Mouse (Mus musculus) CH12.LX (cell line): Measurements from ENCODE around the gene Ifngr2. TPM values are rescaled to one million over a fixed set of nuclear protein-coding genes. Genes with fewer than 3 reads are reported as not detected.

Experiments
- DNase-seq: peaks from one replicate; pipeline ENCODE4 v3.0.0-alpha.2; 2013; ENCODE audit errors: extremely low read depth
- H3K27ac ChIP-seq: 2 replicates; pipeline ENCODE4 v1.5.1; 2012; ENCODE audit warnings: low read depth, mild to moderate bottlenecking, control low read depth, moderate library complexity; ENCODE audit not compliant: insufficient read depth
- H3K27me3 ChIP-seq: replicated peaks from 2 replicates; pipeline ENCODE3; 2012; ENCODE audit warnings: inconsistent platforms
- H3K36me3 ChIP-seq, 2 experiments: replicated peaks in 1 of 2; 2 replicates each; pipeline versions ENCODE3 to v1.6.1; 2012; ENCODE audit warnings: inconsistent platforms in 1 of 2, low read length in 1 of 2, mild to moderate bottlenecking in 1 of 2, mixed read lengths in 1 of 2, moderate library complexity in 1 of 2; ENCODE audit not compliant: control insufficient read depth in 1 of 2, insufficient read depth in 1 of 2
- H3K4me1 ChIP-seq, 2 experiments: 2 replicates each; pipeline ENCODE4 v1.6.1; 2012; ENCODE audit warnings: inconsistent platforms in 1 of 2, moderate library complexity in 1 of 2; ENCODE audit not compliant: insufficient read depth in 2 of 2, control insufficient read depth in 1 of 2
- H3K4me2 ChIP-seq: 2 replicates; pipeline ENCODE4 v1.6.1; 2012; ENCODE audit warnings: low read depth, mild to moderate bottlenecking, control low read depth; ENCODE audit not compliant: poor library complexity, insufficient read depth, severe bottlenecking
- H3K4me3 ChIP-seq, 3 experiments: fragments of 150-350 bp in 1 of 3; sonication (generic) in 1 of 3; replicated peaks in 1 of 3; 2 replicates each; pipeline versions ENCODE3 to v1.5.1; 2011 to 2012; ENCODE audit warnings: low read depth in 2 of 3, low read length in 2 of 3, mild to moderate bottlenecking in 2 of 3, moderate library complexity in 2 of 3, control low read depth in 1 of 3, improper control_type of control experiment in 1 of 3, inconsistent platforms in 1 of 3, mixed read lengths in 1 of 3; ENCODE audit not compliant: poor library complexity in 1 of 3
- H3K79me2 ChIP-seq: replicated peaks from 2 replicates; pipeline ENCODE4 v1.6.1; 2012; ENCODE audit warnings: mild to moderate bottlenecking, moderate library complexity; ENCODE audit not compliant: control insufficient read depth, poor library complexity, insufficient read depth, severe bottlenecking; ENCODE audit errors: extremely low read depth
- H3K9ac ChIP-seq: 2 replicates; pipeline ENCODE4 v1.6.1; 2012; ENCODE audit warnings: low read depth, mild to moderate bottlenecking, control low read depth, moderate library complexity; ENCODE audit not compliant: insufficient read depth
- H3K9me3 ChIP-seq: replicated peaks from 2 replicates; pipeline ENCODE3; 2012; ENCODE audit warnings: low read length, inconsistent platforms, mixed read lengths
- BHLHE40 ChIP-seq: IDR thresholded peaks from 2 replicates; pipeline ENCODE4 v1.6.1; 2011; ENCODE audit warnings: mild to moderate bottlenecking, low read depth, low read length, improper control_type of control experiment
- CHD1 ChIP-seq: IDR thresholded peaks from 2 replicates; pipeline ENCODE4 v1.6.1; 2012; ENCODE audit warnings: low read depth, low read length, improper control_type of control experiment, inconsistent platforms
- CHD2 ChIP-seq: IDR thresholded peaks from 2 replicates; pipeline ENCODE4 v1.6.1; 2011; ENCODE audit warnings: low read length, improper control_type of control experiment
- CTCF ChIP-seq, 2 experiments: IDR thresholded peaks in 1 of 2; conservative IDR thresholded peaks in 1 of 2; 2 replicates each; pipeline ENCODE4 v1.5.1; 2011 to 2012; ENCODE audit warnings: low read depth in 2 of 2, low read length in 2 of 2, improper control_type of control experiment in 1 of 2, inconsistent platforms in 1 of 2, mild to moderate bottlenecking in 1 of 2, moderate library complexity in 1 of 2
- E2F4 ChIP-seq: IDR thresholded peaks from 2 replicates; pipeline ENCODE4 v1.6.1; 2011; ENCODE audit warnings: low read depth, low read length, improper control_type of control experiment; ENCODE audit not compliant: insufficient replicate concordance
- ELF1 ChIP-seq: IDR thresholded peaks from 2 replicates; pipeline ENCODE4 v1.6.1; 2014; ENCODE audit warnings: low read depth, mild to moderate bottlenecking, inconsistent platforms, low read length, improper control_type of control experiment
- EP300 ChIP-seq: IDR thresholded peaks from 2 replicates; pipeline ENCODE4 v1.6.1; 2011; ENCODE audit warnings: low read length, improper control_type of control experiment
- ETS1 ChIP-seq: conservative IDR thresholded peaks from 2 replicates; pipeline ENCODE4 v1.6.1; 2012; ENCODE audit warnings: low read depth, mild to moderate bottlenecking, inconsistent platforms, low read length, improper control_type of control experiment, moderate library complexity
- GABPA ChIP-seq: IDR thresholded peaks from 2 replicates; pipeline ENCODE4 v1.6.1; 2012; ENCODE audit warnings: low read depth, low read length, improper control_type of control experiment, inconsistent platforms; ENCODE audit not compliant: insufficient replicate concordance
- HCFC1 ChIP-seq: IDR thresholded peaks from 2 replicates; pipeline ENCODE4 v1.6.1; 2012; ENCODE audit warnings: low read depth, mild to moderate bottlenecking, inconsistent platforms, low read length, improper control_type of control experiment
- IRF4 ChIP-seq: IDR thresholded peaks from 2 replicates; pipeline ENCODE4 v1.6.1; 2014; ENCODE audit warnings: low read depth, mild to moderate bottlenecking, inconsistent platforms, low read length, improper control_type of control experiment
- JUN ChIP-seq: IDR thresholded peaks from 2 replicates; pipeline ENCODE4 v1.6.1; 2011; ENCODE audit warnings: low read depth, mild to moderate bottlenecking, low read length, improper control_type of control experiment, moderate library complexity; ENCODE audit not compliant: insufficient read depth
- JUND ChIP-seq: conservative IDR thresholded peaks from 2 replicates; pipeline ENCODE4 v1.6.1; 2011; ENCODE audit warnings: low read depth, low read length, improper control_type of control experiment
- KAT2A ChIP-seq: IDR thresholded peaks from 2 replicates; pipeline ENCODE4 v1.6.1; 2012; ENCODE audit warnings: low read length, improper control_type of control experiment, inconsistent platforms; ENCODE audit not compliant: insufficient replicate concordance
- MAFK ChIP-seq: IDR thresholded peaks from 2 replicates; pipeline ENCODE4 v1.6.1; 2011; ENCODE audit warnings: low read length, improper control_type of control experiment; ENCODE audit not compliant: insufficient replicate concordance
- MAX ChIP-seq: IDR thresholded peaks from 2 replicates; pipeline ENCODE4 v1.6.1; 2011; ENCODE audit warnings: low read length, improper control_type of control experiment
- MAZ ChIP-seq: IDR thresholded peaks from 2 replicates; pipeline ENCODE4 v1.6.1; 2012; ENCODE audit warnings: low read depth, mild to moderate bottlenecking, inconsistent platforms, low read length, improper control_type of control experiment, moderate library complexity
- MEF2A ChIP-seq: IDR thresholded peaks from 2 replicates; pipeline ENCODE4 v1.6.1; 2014; ENCODE audit warnings: low read depth, mild to moderate bottlenecking, inconsistent platforms, low read length, improper control_type of control experiment, borderline replicate concordance
- MXI1 ChIP-seq: IDR thresholded peaks from 2 replicates; pipeline ENCODE4 v1.6.1; 2011; ENCODE audit warnings: mild to moderate bottlenecking, low read depth, low read length, improper control_type of control experiment
- MYC ChIP-seq: IDR thresholded peaks from 2 replicates; pipeline ENCODE4 v1.6.1; 2011; ENCODE audit warnings: low read depth, mild to moderate bottlenecking, improper control_type of control experiment, low read length
- NELFE ChIP-seq: IDR thresholded peaks from 2 replicates; pipeline ENCODE4 v1.6.1; 2011; ENCODE audit warnings: low read depth, low read length, improper control_type of control experiment
- NRF1 ChIP-seq: IDR thresholded peaks from 2 replicates; pipeline ENCODE4 v1.6.1; 2014; ENCODE audit warnings: low read depth, mild to moderate bottlenecking, inconsistent platforms, low read length, improper control_type of control experiment, moderate library complexity
- PAX5 ChIP-seq: IDR thresholded peaks from 2 replicates; pipeline ENCODE4 v1.6.1; 2012; ENCODE audit warnings: low read length, inconsistent platforms, mixed read lengths
- POLR2A ChIP-seq: IDR thresholded peaks from 2 replicates; pipeline ENCODE4 v1.6.1; 2011; ENCODE audit warnings: low read depth, mild to moderate bottlenecking, improper control_type of control experiment, low read length
- POLR2AphosphoS2 ChIP-seq: IDR thresholded peaks from 2 replicates; pipeline ENCODE4 v1.6.1; 2011; ENCODE audit warnings: low read depth, low read length, improper control_type of control experiment
- RAD21 ChIP-seq: IDR thresholded peaks from 2 replicates; pipeline ENCODE4 v1.6.1; 2011; ENCODE audit warnings: low read depth, mild to moderate bottlenecking, low read length, improper control_type of control experiment, moderate library complexity
- RCOR1 ChIP-seq: conservative IDR thresholded peaks from 2 replicates; pipeline ENCODE4 v1.6.1; 2012; ENCODE audit warnings: low read depth, mild to moderate bottlenecking, inconsistent platforms, low read length, improper control_type of control experiment
- SIN3A ChIP-seq: IDR thresholded peaks from 2 replicates; pipeline ENCODE4 v1.6.1; 2012; ENCODE audit warnings: low read length, improper control_type of control experiment, inconsistent platforms
- SMC3 ChIP-seq: IDR thresholded peaks from 2 replicates; pipeline ENCODE4 v1.6.1; 2011; ENCODE audit warnings: low read depth, low read length, improper control_type of control experiment
- TBP ChIP-seq: conservative IDR thresholded peaks from 2 replicates; pipeline ENCODE4 v1.6.1; 2011; ENCODE audit warnings: low read depth, low read length, improper control_type of control experiment
- TCF12 ChIP-seq: IDR thresholded peaks from 2 replicates; pipeline ENCODE4 v1.6.1; 2014; ENCODE audit warnings: low read depth, mild to moderate bottlenecking, inconsistent platforms, low read length, improper control_type of control experiment
- UBTF ChIP-seq: IDR thresholded peaks from 2 replicates; pipeline ENCODE4 v1.6.1; 2012; ENCODE audit warnings: low read depth, mild to moderate bottlenecking, inconsistent platforms, low read length, improper control_type of control experiment, moderate library complexity
- USF1 ChIP-seq: IDR thresholded peaks from 2 replicates; pipeline ENCODE4 v1.6.1; 2014; ENCODE audit warnings: low read depth, mild to moderate bottlenecking, inconsistent platforms, low read length, improper control_type of control experiment
- USF2 ChIP-seq: conservative IDR thresholded peaks from 2 replicates; pipeline ENCODE4 v1.6.1; 2011; ENCODE audit warnings: low read depth, low read length, improper control_type of control experiment
- ZC3H11A ChIP-seq: IDR thresholded peaks from 2 replicates; pipeline ENCODE4 v1.6.1; 2012; ENCODE audit warnings: low read depth, mild to moderate bottlenecking, inconsistent platforms, low read length, improper control_type of control experiment
- ZKSCAN1 ChIP-seq: IDR thresholded peaks from 2 replicates; pipeline ENCODE4 v1.6.1; 2012; ENCODE audit warnings: low read depth, inconsistent platforms, low read length, improper control_type of control experiment, borderline replicate concordance
- ZMIZ1 ChIP-seq: IDR thresholded peaks from 2 replicates; pipeline ENCODE4 v1.6.1; 2012; ENCODE audit warnings: low read depth, mild to moderate bottlenecking, inconsistent platforms, low read length, improper control_type of control experiment
- ZNF384 ChIP-seq: IDR thresholded peaks from 2 replicates; pipeline ENCODE4 v1.6.1; 2012; ENCODE audit warnings: low read depth, low read length, improper control_type of control experiment, inconsistent platforms
- dilution Hi-C: fragments of 300-500 bp; cut with MboI; formaldehyde crosslinking; loops from 2 replicates; pipeline ENCODE4 v1.14.3; 2020; ENCODE audit warnings: low sequenced_read_pairs; ENCODE audit not compliant: extremely low pct_unique_long_range_greater_than_20kb, extremely low pct_ligation_motif_present
- in situ Hi-C: fragments of 300-500 bp; cut with MboI; formaldehyde crosslinking; loops from 3 replicates; pipeline ENCODE4 v1.14.3; 2019; ENCODE audit warnings: low sequenced_read_pairs, low pct_ligation_motif_present, low pct_unique_long_range_greater_than_20kb, mixed read lengths
- polyA plus RNA-seq: library from polyadenylated mRNA; unstranded; fragments of >175 nt; gene quantifications from 2 replicates; pipeline ENCODE4 v1.2.1, GENCODE M21; 2012; ENCODE audit warnings: low read depth; ENCODE audit not compliant: insufficient read length
- total RNA-seq, 2 experiments: library from RNA; depleted of rRNA; stranded (reverse); fragments of 300-350 nt in 1 of 2; fragments of >200 nt in 1 of 2; gene quantifications; 2 replicates each; pipeline ENCODE4 v1.2.3; 2012 to 2014

The Ifngr2 gene
- total and polyA plus RNA-seq, 3 experiments, result 29.6 to 39.2 (median 36.1) TPM

GRCm38 (mm10) chr16:91546391-91546835, 459 bp upstream of the Ifngr2 start:
- dilution Hi-C loops (no loop called here), in situ Hi-C loops (no loop called here)
- peak overlapping the region; percentile 18 to 85 (median 34) for H3K4me3 ChIP-seq
- DNase-seq, result peak; percentile 84
- H3K79me2 ChIP-seq, result peaks cover 41% of the 10 kb centered on the region
- H3K9me3 ChIP-seq, result no peaks in the 10 kb centered on the region
- H3K27me3 ChIP-seq, result no peaks in the 10 kb centered on the region
- peaks cover 4 to 12% of the 10 kb centered on the region in 2 experiments for H3K36me3 ChIP-seq
- peaks cover 22 to 46% of the 10 kb centered on the region in 2 experiments for H3K4me1 ChIP-seq
- peak overlapping the region; percentile 94 for H3K9ac ChIP-seq
- peak overlapping the region; percentile 85 for H3K27ac ChIP-seq
- peak overlapping the region; percentile 62 for H3K4me2 ChIP-seq
- peak; percentile 50; the same call in 1 of the 2 replicates for TF ChIP-seq TBP
- TF ChIP-seq USF1, result no peak
- no peak; the same call in 1 of the 2 replicates for TF ChIP-seq MAZ
- no peak for TF ChIP-seq SMC3
- TF ChIP-seq CHD2, result no peak; the same call in 1 of the 2 replicates
- TF ChIP-seq GABPA, result no peak
- TF ChIP-seq ELF1, result peak; percentile 79
- TF ChIP-seq HCFC1, result peak; percentile 38; the same call in 1 of the 2 replicates
- TF ChIP-seq CTCF (conservative IDR thresholded peaks at IDR 0.05 in 1 of 2, IDR thresholded peaks at IDR 0.05 in 1 of 2; ENCODE audit: low read depth in 2 of 2, low read length in 2 of 2), result no peak
- TF ChIP-seq RAD21, result no peak
- peak; percentile 47; the same call in 1 of the 2 replicates for TF ChIP-seq IRF4
- TF ChIP-seq KAT2A, result no peak
- TF ChIP-seq JUN, result no peak
- TF ChIP-seq MAFK, result no peak
- TF ChIP-seq POLR2AphosphoS2, result peak; percentile 33; the same call in 1 of the 2 replicates
- no peak for TF ChIP-seq MEF2A
- no peak; the same call in 1 of the 2 replicates for TF ChIP-seq ETS1
- TF ChIP-seq TCF12, result peak; percentile 40; the same call in 1 of the 2 replicates
- TF ChIP-seq POLR2A, result no peak; the same call in 1 of the 2 replicates
- TF ChIP-seq BHLHE40, result no peak; the same call in 1 of the 2 replicates
- TF ChIP-seq E2F4, result no peak
- peak; percentile 29; the same call in 1 of the 2 replicates for TF ChIP-seq CHD1
- peak; percentile 70; the same call in 1 of the 2 replicates for TF ChIP-seq MAX
- no peak for TF ChIP-seq MYC
- no peak for TF ChIP-seq NELFE
- no peak for TF ChIP-seq NRF1
- peak; percentile 26 for TF ChIP-seq ZMIZ1
- no peak for TF ChIP-seq JUND
- no peak for TF ChIP-seq ZNF384
- TF ChIP-seq UBTF, result peak; percentile 79
- 0 out of 2 replicates have a peak, but pooled peaks have one; percentile 18 for TF ChIP-seq EP300
- no peak for TF ChIP-seq RCOR1
- TF ChIP-seq ZKSCAN1, result no peak
- TF ChIP-seq MXI1, result no peak
- no peak for TF ChIP-seq ZC3H11A
- TF ChIP-seq USF2, result no peak
- peak; percentile 44 for TF ChIP-seq SIN3A
- no peak for TF ChIP-seq PAX5
